Mouse (Mus musculus) forebrain, embryonic 10.5 days (tissue): ENCODE data around the gene Gm21830. TPM values are rescaled to one million over a fixed set of nuclear protein-coding genes. Genes with fewer than 3 reads are reported as not detected.
"Not testable (repeated sequence)": the region's sequence is repeated elsewhere in the genome, so short reads cannot be mapped to it uniquely, and the experiment has no call there.

Experiments used
- DNase-seq: peaks from one replicate; pipeline ENCODE4 v3.0.0-alpha.2; 2017; ENCODE audit warnings: low spot score; ENCODE audit errors: extremely low spot score
- H3K27ac ChIP-seq: fragments of 300-500 bp; sonication (generic); 2 replicates; pipeline ENCODE4 v1.5.1; 2016; ENCODE audit warnings: mild to moderate bottlenecking
- H3K27me3 ChIP-seq: fragments of 300-500 bp; sonication (generic); 2 replicates; pipeline ENCODE4 v1.6.1; 2016; ENCODE audit warnings: mild to moderate bottlenecking; ENCODE audit not compliant: poor library complexity, severe bottlenecking
- H3K36me3 ChIP-seq: fragments of 300-500 bp; sonication (generic); replicated peaks from 2 replicates; pipeline ENCODE4 v1.6.1; 2016; ENCODE audit warnings: mild to moderate bottlenecking, moderate library complexity
- H3K4me1 ChIP-seq: fragments of 300-500 bp; sonication (generic); 2 replicates; pipeline ENCODE4 v1.6.1; 2016
- H3K4me3 ChIP-seq: fragments of 300-500 bp; sonication (generic); 2 replicates; pipeline ENCODE4 v1.5.1; 2016; ENCODE audit warnings: mild to moderate bottlenecking, moderate library complexity
- H3K9me3 ChIP-seq: fragments of 300-500 bp; sonication (generic); 2 replicates; pipeline ENCODE4 v1.6.1; 2016; ENCODE audit warnings: mild to moderate bottlenecking, moderate library complexity
- WGBS: fragments of 180-500 bp; shearing (Covaris S2); methylation state at CpG from one replicate; pipeline ENCODE4 v1.1.7; 2016; 5-methylcytosine and 5-hydroxymethylcytosine counted together
- polyA plus RNA-seq: library from polyadenylated mRNA; unstranded; fragments of >200 nt; fragmentation: Nextera tagmentation; extraction: Ambion mirVana; gene quantifications from 2 replicates; pipeline ENCODE4 v1.2.1, GENCODE M21; 2016

Gene Gm21830
- not detected in 2 replicates for polyA plus RNA-seq

GRCm38 (mm10) chr2:67413425-67413824 lies at the start of gene Gm21830:
TSS of gene Gm21830 (plus strand) at chr2:67413725.
- not testable (repeated sequence) for H3K36me3 ChIP-seq, H3K9me3 ChIP-seq, H3K27ac ChIP-seq, DNase-seq, H3K27me3 ChIP-seq, H3K4me3 ChIP-seq, H3K4me1 ChIP-seq
- WGBS = no CpG with 5 or more reads among the region's 1 CpGs

GRCm38 (mm10) chr2:67364506-67364905 lies 49.0 kb upstream of the Gm21830 start:
- Histone ChIP-seq H3K9me3 (no peaks in the 10 kb centered on the region), H3K36me3 (no peaks in the 10 kb centered on the region), H3K4me3 (no peak overlapping the region), H3K27ac (no peak overlapping the region), H3K27me3 (no peaks in the 10 kb centered on the region), H3K4me1 (no peaks in the 10 kb centered on the region)
- 98% methylated on average over 2 of the region's 2 CpGs for WGBS
- no peak for DNase-seq

GRCm38 (mm10) chr2:67378504-67378903 lies 35.0 kb upstream of the Gm21830 start:
- WGBS = 71% methylated on average over 3 of the region's 3 CpGs
- Histone ChIP-seq H3K27ac (no peak overlapping the region), H3K4me1 (no peaks in the 10 kb centered on the region), H3K36me3 (no peaks in the 10 kb centered on the region), H3K9me3 (no peaks in the 10 kb centered on the region), H3K27me3 (no peaks in the 10 kb centered on the region), H3K4me3 (no peak overlapping the region)
- no peak for DNase-seq

- no peak for DNase-seq
- H3K27ac ChIP-seq = no peak overlapping the region
- no peak overlapping the region for H3K4me3 ChIP-seq
- no peaks in the 10 kb centered on the region for H3K4me1 ChIP-seq
- H3K27me3 ChIP-seq = no peaks in the 10 kb centered on the region
- H3K9me3 ChIP-seq = no peaks in the 10 kb centered on the region
- no peaks in the 10 kb centered on the region for H3K36me3 ChIP-seq
These were observed 7.3 kb downstream of the Gm21830 start for GRCm38 (mm10) chr2:67420853-67421252.

GRCm38 (mm10) chr2:67422799-67423198 lies 9.3 kb downstream of the Gm21830 start:
- no peaks in the 10 kb centered on the region for H3K36me3 ChIP-seq
- WGBS = 84% methylated on average over 1 of the region's 1 CpGs
- H3K9me3 ChIP-seq = no peaks in the 10 kb centered on the region
- H3K27me3 ChIP-seq = no peaks in the 10 kb centered on the region
- no peaks in the 10 kb centered on the region for H3K4me1 ChIP-seq
- no peak overlapping the region for H3K4me3 ChIP-seq
- no peak overlapping the region for H3K27ac ChIP-seq
- no peak for DNase-seq

DNA sequence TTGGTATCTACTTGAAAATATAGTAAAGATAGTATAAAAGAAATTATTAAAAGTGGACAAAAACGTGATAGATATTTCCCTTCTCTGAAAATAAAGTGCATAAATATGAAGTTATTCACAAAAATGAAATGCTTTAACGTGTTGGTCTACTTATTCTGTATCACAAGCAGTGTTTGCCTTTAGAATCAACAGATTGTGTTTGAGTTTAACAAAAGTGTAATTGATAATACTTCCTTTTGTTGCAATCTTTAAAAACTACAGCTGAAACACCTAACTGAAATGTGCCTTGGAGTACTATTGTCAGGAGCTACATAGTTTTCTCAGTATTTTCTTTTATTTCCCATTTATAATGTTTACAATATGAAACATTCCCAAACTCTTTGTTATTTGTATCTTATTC lies 19.6 kb downstream of the Gm21830 start, which contains the start of gene Gm26727:
Gm26727 (minus strand) TSS at position 101 of the 400 bp plus-strand sequence.
- Histone ChIP-seq H3K4me1 (no peaks in the 10 kb centered on the region), H3K27ac (no peak within 1 kb of the TSS), H3K36me3 (no peaks in the 10 kb centered on the region), H3K27me3 (no peaks in the 10 kb centered on the region), H3K4me3 (no peak within 1 kb of the TSS), H3K9me3 (no peaks in the 10 kb centered on the region)
- WGBS = 69% methylated on average over 2 of the region's 2 CpGs
- DNase-seq = no peak

DNA sequence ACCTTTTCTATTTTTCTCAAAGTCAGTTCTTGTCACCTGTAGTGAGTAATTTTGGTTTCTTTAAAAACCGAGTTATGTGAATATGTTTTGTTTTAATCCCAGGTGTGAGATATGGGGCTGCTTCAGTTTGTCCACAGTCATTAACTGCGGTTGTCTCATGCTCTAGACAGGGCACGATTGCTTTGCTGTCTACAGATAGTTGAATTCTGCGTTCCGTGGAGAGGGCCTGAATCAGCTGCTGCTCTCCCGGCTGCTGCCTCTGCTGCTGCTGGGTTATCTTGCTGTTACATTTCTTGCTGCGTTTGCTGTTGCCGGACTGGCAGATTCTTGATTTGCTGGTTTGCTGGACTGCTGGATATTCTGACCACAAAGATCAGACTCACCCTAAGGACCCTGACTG lies 24.8 kb downstream of the Gm21830 start:
- Histone ChIP-seq H3K27me3 (no peaks in the 10 kb centered on the region), H3K4me3 (no peak overlapping the region), H3K9me3 (no peaks in the 10 kb centered on the region), H3K27ac (no peak overlapping the region), H3K4me1 (no peaks in the 10 kb centered on the region), H3K36me3 (no peaks in the 10 kb centered on the region)
- DNase-seq = no peak
- WGBS = 93% methylated on average over 8 of the region's 8 CpGs

- no peaks in the 10 kb centered on the region for H3K9me3 ChIP-seq
- no peak within 1 kb of the TSS for H3K4me3 ChIP-seq
- no peak for DNase-seq
- no peaks in the 10 kb centered on the region for H3K27me3 ChIP-seq
- H3K36me3 ChIP-seq = no peaks in the 10 kb centered on the region
- H3K27ac ChIP-seq = no peak within 1 kb of the TSS
- no peaks in the 10 kb centered on the region for H3K4me1 ChIP-seq
- 90% methylated on average over 3 of the region's 3 CpGs for WGBS
These were observed 32.3 kb downstream of the Gm21830 start, which contains the start of gene Xirp2 for GRCm38 (mm10) chr2:67445780-67446179. TSS of gene Xirp2 (plus strand) at chr2:67446002.

GRCm38 (mm10) chr2:67446772-67447171 lies 33.2 kb downstream of the Gm21830 start:
- Histone ChIP-seq H3K4me1 (no peaks in the 10 kb centered on the region), H3K9me3 (no peaks in the 10 kb centered on the region), H3K36me3 (no peaks in the 10 kb centered on the region), H3K4me3 (no peak overlapping the region), H3K27ac (no peak overlapping the region), H3K27me3 (no peaks in the 10 kb centered on the region)
- WGBS = 91% methylated on average over 1 of the region's 1 CpGs
- DNase-seq = no peak

DNA sequence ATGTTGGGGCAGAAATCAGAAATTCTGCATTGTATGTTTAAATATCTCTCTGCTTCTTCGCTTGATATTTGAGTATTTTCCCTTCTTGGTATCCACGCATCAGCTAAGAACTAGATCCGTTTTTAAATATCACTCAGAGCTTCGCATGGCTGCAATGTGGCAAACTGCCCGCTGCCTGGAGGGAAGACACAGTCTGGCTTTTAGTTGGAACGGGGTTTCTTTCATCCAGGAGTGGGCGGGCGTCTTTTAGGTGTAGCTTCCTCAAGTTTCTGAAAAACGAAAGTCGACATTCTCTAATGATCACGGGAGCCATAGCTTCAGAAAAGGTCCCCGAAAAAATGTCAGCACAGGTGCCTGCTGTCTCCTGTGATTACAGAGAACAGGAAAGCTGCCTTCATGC lies 33.7 kb downstream of the Gm21830 start:
- no peaks in the 10 kb centered on the region for H3K36me3 ChIP-seq
- 81% methylated on average over 12 of the region's 12 CpGs for WGBS
- H3K4me1 ChIP-seq = no peaks in the 10 kb centered on the region
- no peak overlapping the region for H3K27ac ChIP-seq
- H3K9me3 ChIP-seq = no peaks in the 10 kb centered on the region
- H3K4me3 ChIP-seq = no peak overlapping the region
- no peaks in the 10 kb centered on the region for H3K27me3 ChIP-seq
- DNase-seq = no peak

- WGBS = 88% methylated on average over 3 of the region's 3 CpGs
- H3K4me1 ChIP-seq = no peaks in the 10 kb centered on the region
These were observed 47.3 kb downstream of the Gm21830 start for GRCm38 (mm10) chr2:67460857-67461256.

GRCm38 (mm10) chr2:67467036-67467435 lies 53.5 kb downstream of the Gm21830 start:
- DNase-seq = no peak
- 93% methylated on average over 7 of the region's 7 CpGs for WGBS
- Histone ChIP-seq H3K27ac (no peak overlapping the region), H3K27me3 (no peaks in the 10 kb centered on the region), H3K9me3 (no peaks in the 10 kb centered on the region), H3K4me3 (no peak overlapping the region), H3K36me3 (no peaks in the 10 kb centered on the region), H3K4me1 (no peaks in the 10 kb centered on the region)

More at GRCm38 (mm10) chr2:67460857-67461256, 47.3 kb downstream of the Gm21830 start:
- Histone ChIP-seq H3K4me3 (no peak overlapping the region), H3K9me3 (no peaks in the 10 kb centered on the region), H3K27me3 (no peaks in the 10 kb centered on the region), H3K27ac (no peak overlapping the region), H3K36me3 (no peaks in the 10 kb centered on the region)
- no peak for DNase-seq

GRCm38 (mm10) chr2:67470030-67470429 lies 56.5 kb downstream of the Gm21830 start:
- not testable (repeated sequence) for H3K4me3 ChIP-seq, H3K36me3 ChIP-seq, H3K9me3 ChIP-seq, H3K4me1 ChIP-seq, H3K27ac ChIP-seq, H3K27me3 ChIP-seq, DNase-seq
- 89% methylated on average over 5 of the region's 5 CpGs for WGBS

DNA sequence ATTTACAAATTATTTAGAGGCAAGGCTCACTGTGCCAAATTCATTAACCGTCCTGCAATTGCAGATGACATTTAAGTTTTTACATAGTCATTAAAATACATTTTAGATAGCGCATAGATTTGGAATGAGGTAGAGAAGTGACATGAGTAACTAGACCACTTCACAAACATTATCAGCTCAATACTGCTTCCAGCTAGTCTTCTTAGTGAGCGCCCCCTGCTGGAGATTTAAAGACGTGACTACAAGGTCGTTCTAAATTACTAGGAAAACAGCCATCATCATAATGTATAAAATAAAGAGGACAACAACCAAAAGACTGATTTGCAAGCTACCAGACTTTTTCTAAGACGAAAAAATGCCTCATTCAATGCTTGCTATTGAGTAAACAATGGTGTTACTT lies 64.2 kb downstream of the Gm21830 start:
- 23% methylated on average over 6 of the region's 6 CpGs for WGBS
- peak; percentile 42 for DNase-seq
- no peaks in the 10 kb centered on the region for H3K27me3 ChIP-seq
- H3K36me3 ChIP-seq = no peaks in the 10 kb centered on the region
- H3K9me3 ChIP-seq = no peaks in the 10 kb centered on the region
- no peaks in the 10 kb centered on the region for H3K4me1 ChIP-seq
- H3K4me3 ChIP-seq = no peak overlapping the region
- H3K27ac ChIP-seq = no peak overlapping the region
